In genomic region chr4:117330836-117331475, GRCm38 (mm10) we compare ENCODE assay signal across 8 mouse cellular contexts.
A peak's percentile ranks its signal among the peaks of the same experiment; 100 is the strongest.
DNase-seq lines count a peak whose midpoint lies in the region; ATAC-seq and TF ChIP-seq lines count a peak whose summit lies in the region.

No protein-coding gene starts in this region.

- H3K27ac ChIP-seq in lung, embryonic 14.5 days (ENCODE audit: low read depth) = no peak overlapping the region
- H3K27ac ChIP-seq in embryonic facial prominence, embryonic 12.5 days = no peak overlapping the region
- no peak overlapping the region for H3K27ac ChIP-seq in neural tube, embryonic 12.5 days
- H3K27ac ChIP-seq in heart, embryonic 12.5 days (ENCODE audit: poor library complexity, severe bottlenecking) = no peak overlapping the region

- no peaks in the 10 kb centered on the region for H3K4me1 ChIP-seq in lung, embryonic 14.5 days (ENCODE audit: insufficient read depth)
- H3K4me1 ChIP-seq in lung, adult 2 months (ENCODE audit: control insufficient read depth, insufficient read depth, low read length) = no peaks in the 10 kb centered on the region
- 0 out of 2 replicates have a peak, but pooled peaks cover 2% of the 10 kb centered on the region for H3K4me1 ChIP-seq in embryonic facial prominence, embryonic 12.5 days
- peaks cover 22% of the 10 kb centered on the region for H3K4me1 ChIP-seq in neural tube, embryonic 12.5 days
- peaks cover 6% of the 10 kb centered on the region for H3K4me1 ChIP-seq in heart, embryonic 12.5 days (replicated peaks)

- no peaks in the 10 kb centered on the region for H3K27me3 ChIP-seq in lung, embryonic 14.5 days (ENCODE audit: insufficient read depth, low read length)
- no peaks in the 10 kb centered on the region for H3K27me3 ChIP-seq in embryonic facial prominence, embryonic 12.5 days
- H3K27me3 ChIP-seq in neural tube, embryonic 12.5 days (replicated peaks) = peaks cover 80% of the 10 kb centered on the region
- peaks cover 12% of the 10 kb centered on the region; the same call in 1 of the 2 replicates for H3K27me3 ChIP-seq in heart, embryonic 12.5 days (replicated peaks)

- H3K36me3 ChIP-seq in lung, embryonic 14.5 days (ENCODE audit: insufficient read depth) = no peaks in the 10 kb centered on the region
- H3K36me3 ChIP-seq in embryonic facial prominence, embryonic 12.5 days = no peaks in the 10 kb centered on the region
- no peaks in the 10 kb centered on the region for H3K36me3 ChIP-seq in neural tube, embryonic 12.5 days
- no peaks in the 10 kb centered on the region for H3K36me3 ChIP-seq in heart, embryonic 12.5 days

- 29% methylated on average over 11 of the region's 11 CpGs for WGBS in lung, embryonic 14.5 days
- WGBS in lung, adult 2 months = 63% methylated on average over 11 of the region's 11 CpGs
- WGBS in embryonic facial prominence, embryonic 12.5 days = 47% methylated on average over 11 of the region's 11 CpGs
- 4% methylated on average over 11 of the region's 11 CpGs for WGBS in neural tube, embryonic 12.5 days
- WGBS in heart, embryonic 12.5 days = 43% methylated on average over 11 of the region's 11 CpGs

- H3K9me3 ChIP-seq in lung, embryonic 14.5 days (ENCODE audit: low read depth, low read length) = no peaks in the 10 kb centered on the region
- H3K9me3 ChIP-seq in embryonic facial prominence, embryonic 12.5 days = no peaks in the 10 kb centered on the region
- no peaks in the 10 kb centered on the region for H3K9me3 ChIP-seq in neural tube, embryonic 12.5 days
- no peaks in the 10 kb centered on the region for H3K9me3 ChIP-seq in heart, embryonic 12.5 days (replicated peaks)

- TF ChIP-seq CTCF in lung, embryonic 14.5 days (IDR thresholded peaks at IDR 0.05; ENCODE audit: low read depth) = no peak
- TF ChIP-seq CTCF in lung, adult 2 months (IDR thresholded peaks at IDR 0.05; ENCODE audit: insufficient read depth, low read length) = no peak

- H3K9ac ChIP-seq in lung, embryonic 14.5 days = no peak overlapping the region
- H3K9ac ChIP-seq in embryonic facial prominence, embryonic 12.5 days = 0 out of 2 replicates have a peak overlapping the region, but pooled peaks have one; percentile 7
- H3K9ac ChIP-seq in neural tube, embryonic 12.5 days = no peak overlapping the region
- H3K9ac ChIP-seq in heart, embryonic 12.5 days = no peak overlapping the region

- H3K4me2 ChIP-seq in lung, embryonic 14.5 days = no peak overlapping the region
- H3K4me2 ChIP-seq in embryonic facial prominence, embryonic 12.5 days (replicated peaks) = no peak overlapping the region
- H3K4me2 ChIP-seq in neural tube, embryonic 12.5 days (replicated peaks) = peak overlapping the region; percentile 16; the same call in 1 of the 2 replicates
- no peak overlapping the region for H3K4me2 ChIP-seq in heart, embryonic 12.5 days

- peak; percentile 26 for DNase-seq in lung, embryonic 14.5 days
- no peak for DNase-seq in lung, adult 2 months
- peak; percentile 88 for DNase-seq in R1 (ENCODE audit: low read depth, low spot score)
- no peak for DNase-seq in layer of hippocampus, postnatal 14 days (ENCODE audit: low spot score in 2 of 2)

- ATAC-seq in lung, embryonic 14.5 days (ENCODE audit: insufficient read depth) = no peak
- no peak for ATAC-seq in embryonic facial prominence, embryonic 12.5 days (ENCODE audit: insufficient number of reproducible peaks, insufficient read depth, low FRiP score, low TSS enrichment)
- peak; percentile 77 for ATAC-seq in neural tube, embryonic 12.5 days (ENCODE audit: low FRiP score, low read depth)
- no peak; the same call in 1 of the 2 replicates for ATAC-seq in heart, embryonic 12.5 days (ENCODE audit: insufficient number of reproducible peaks, low FRiP score)
- ATAC-seq in erythroid progenitor cell, adult 5-6 weeks (replicated peaks; ENCODE audit: low FRiP score, poor library complexity, severe bottlenecking) = no peak

- TF ChIP-seq POLR2A in lung, adult 2 months (IDR thresholded peaks at IDR 0.05; ENCODE audit: borderline replicate concordance, extremely low read depth, low read depth, low read length) = no peak

- no peak overlapping the region for H3K4me3 ChIP-seq in lung, embryonic 14.5 days (ENCODE audit: low read depth, low read length)
- no peak overlapping the region for H3K4me3 ChIP-seq in lung, adult 2 months (replicated peaks; ENCODE audit: extremely low read depth, low read depth, low read length)
- H3K4me3 ChIP-seq in embryonic facial prominence, embryonic 12.5 days = no peak overlapping the region
- H3K4me3 ChIP-seq in neural tube, embryonic 12.5 days = no peak overlapping the region
- no peak overlapping the region for H3K4me3 ChIP-seq in heart, embryonic 12.5 days

Comparison
In these comparisons a context has a peak if more than half of its experiments do, and no peak if none do; other contexts are left out.
1. DNase-seq: peak in lung, embryonic 14.5 days (single experiment) and R1 (single experiment); none in lung, adult 2 months (single experiment) and layer of hippocampus, postnatal 14 days (0 of 2).